Mouse (Mus musculus): ENCODE measurements around the gene Crispld2. TPM values are rescaled to one million over a fixed set of nuclear protein-coding genes. Genes with fewer than 3 reads are reported as not detected.

The Crispld2 gene
- total and polyA plus RNA-seq, 2 experiments from 2014 or later: 2.6 to 15.5 TPM

DNA sequence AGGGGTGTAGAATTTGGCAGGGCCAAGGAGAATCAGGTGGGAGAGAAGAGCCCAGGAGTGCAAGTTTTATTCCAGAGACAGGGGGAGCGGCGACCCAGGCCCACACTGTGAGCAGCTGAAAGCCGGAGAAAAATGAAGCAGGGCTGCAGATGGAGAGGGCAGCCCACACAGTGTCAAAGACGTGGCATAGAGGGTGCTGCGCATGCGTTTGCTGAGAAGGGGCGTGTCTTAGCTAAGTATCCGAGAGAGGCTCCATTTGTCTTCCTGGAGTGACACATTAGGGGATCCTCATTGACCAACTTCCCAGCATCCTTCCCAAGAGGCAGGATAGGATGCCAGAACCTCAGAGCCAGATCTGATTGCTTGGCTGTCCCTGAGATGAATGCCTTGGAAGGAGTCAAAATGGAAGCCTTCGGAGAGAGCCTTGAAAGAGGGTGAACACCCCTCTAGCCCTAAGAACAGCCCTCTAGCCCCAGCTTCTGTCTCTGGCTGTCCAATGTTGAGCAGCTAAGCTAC is 14.5 kb downstream of the Crispld2 start:
- no peak for DNase-seq (ENCODE audit: low spot score)
- H3K27me3 ChIP-seq (ENCODE audit: control insufficient read depth, insufficient read depth, low read length): peaks cover 7% of the 10 kb centered on the region
- no peak overlapping the region for H3K27ac ChIP-seq (ENCODE audit: low read depth)
- H3K9ac ChIP-seq (replicated peaks; ENCODE audit: low read depth, low read length): no peak overlapping the region
- no peak for ATAC-seq (ENCODE audit: insufficient read depth, low read depth)
- no peaks in the 10 kb centered on the region for H3K36me3 ChIP-seq (replicated peaks; ENCODE audit: control insufficient read depth, insufficient read depth, low read length)
- H3K4me1 ChIP-seq (ENCODE audit: control insufficient read depth, insufficient read depth): 0 out of 2 replicates have a peak, but pooled peaks cover 4% of the 10 kb centered on the region
- WGBS: 50% methylated on average over 9 of the region's 9 CpGs
- no peaks in the 10 kb centered on the region for H3K9me3 ChIP-seq (replicated peaks; ENCODE audit: control insufficient read depth, low read length)
- H3K4me3 ChIP-seq (ENCODE audit: low read depth, low read length): no peak overlapping the region
- no peak for TF ChIP-seq EP300 (IDR thresholded peaks at IDR 0.05; ENCODE audit: low read depth)
- no peak for TF ChIP-seq CTCF (IDR thresholded peaks at IDR 0.05; ENCODE audit: low read depth)
- no peak overlapping the region for H3K4me2 ChIP-seq (ENCODE audit: low read depth, low read length)

DNA sequence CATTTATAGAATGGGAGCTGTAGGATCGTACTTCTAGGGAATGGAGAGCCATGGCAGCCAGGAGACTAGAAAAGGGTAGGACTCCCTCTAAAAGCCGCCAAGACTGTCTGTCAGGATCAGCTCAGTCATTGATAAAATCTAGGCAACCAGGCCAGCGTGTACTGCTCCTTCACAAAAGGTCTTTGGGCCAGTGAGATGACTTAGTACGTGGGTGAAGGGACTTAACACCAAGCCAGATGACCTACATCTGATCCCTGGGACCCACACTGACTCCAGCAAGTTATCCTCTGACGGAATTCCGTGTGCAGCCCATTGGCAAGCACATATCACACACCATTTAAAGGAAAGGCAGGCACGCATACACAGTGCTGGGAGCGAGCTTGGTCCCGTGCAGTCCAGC is 14.9 kb downstream of the Crispld2 start:
- Histone ChIP-seq H3K4me3 (ENCODE audit: low read depth, low read length) (no peak overlapping the region), H3K36me3 (replicated peaks; ENCODE audit: control insufficient read depth, insufficient read depth, low read length) (no peaks in the 10 kb centered on the region), H3K9me3 (replicated peaks; ENCODE audit: control insufficient read depth, low read length) (no peaks in the 10 kb centered on the region), H3K27ac (ENCODE audit: low read depth) (no peak overlapping the region), H3K9ac (replicated peaks; ENCODE audit: low read depth, low read length) (no peak overlapping the region), H3K4me1 (ENCODE audit: control insufficient read depth, insufficient read depth) (0 out of 2 replicates have a peak, but pooled peaks cover 4% of the 10 kb centered on the region), H3K27me3 (ENCODE audit: control insufficient read depth, insufficient read depth, low read length) (peaks cover 7% of the 10 kb centered on the region), H3K4me2 (ENCODE audit: low read depth, low read length) (no peak overlapping the region)
- DNase-seq (ENCODE audit: low spot score) (no peak), ATAC-seq (ENCODE audit: insufficient read depth, low read depth) (no peak)
- WGBS: 68% methylated on average over 9 of the region's 9 CpGs
- no peak for TF ChIP-seq EP300 (IDR thresholded peaks at IDR 0.05; ENCODE audit: low read depth)
- no peak for TF ChIP-seq CTCF (IDR thresholded peaks at IDR 0.05; ENCODE audit: low read depth)

DNA sequence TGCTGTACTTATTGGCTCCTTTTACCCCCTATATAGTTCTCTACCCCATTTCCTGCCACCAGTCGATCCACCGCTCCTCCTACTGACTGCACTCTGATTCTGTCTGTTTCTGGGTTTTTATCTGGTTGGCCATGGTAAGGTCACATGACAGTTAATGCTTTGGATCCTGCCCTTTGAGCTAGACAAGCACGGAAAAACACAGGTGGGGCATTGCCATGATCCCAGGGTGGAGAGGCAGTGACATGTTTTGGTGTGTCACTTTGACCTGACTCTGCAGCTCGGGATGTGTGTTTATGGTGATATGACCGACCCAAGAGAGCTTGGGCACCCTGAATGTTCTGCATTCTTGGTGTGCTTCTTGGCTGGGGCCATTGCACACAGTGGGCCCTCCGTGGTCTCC is 17.0 kb downstream of the Crispld2 start:
- TF ChIP-seq CTCF (IDR thresholded peaks at IDR 0.05; ENCODE audit: low read depth): no peak
- TF ChIP-seq EP300 (IDR thresholded peaks at IDR 0.05; ENCODE audit: low read depth): no peak
- peaks cover 7% of the 10 kb centered on the region for H3K27me3 ChIP-seq (ENCODE audit: control insufficient read depth, insufficient read depth, low read length)
- WGBS: 72% methylated on average over 6 of the region's 6 CpGs

DNA sequence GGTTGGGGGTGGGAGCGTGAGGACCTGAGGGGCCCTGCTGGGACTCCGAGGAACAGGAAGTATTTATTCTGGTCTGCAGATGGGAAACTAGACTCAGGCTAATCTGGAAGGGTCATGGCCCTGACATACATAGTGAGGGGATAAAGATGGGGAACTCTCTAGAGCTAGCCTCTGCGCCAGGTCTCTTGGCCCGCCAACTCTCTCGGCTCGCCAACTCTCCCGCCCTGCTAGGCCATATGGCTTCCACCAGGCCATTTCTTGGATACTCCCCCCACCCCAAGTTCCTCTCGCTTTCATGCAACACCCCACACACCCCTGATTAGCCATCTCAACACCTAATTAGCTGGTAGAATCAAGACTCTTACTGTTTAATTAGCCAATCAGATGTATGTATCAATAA is 20.3 kb downstream of the Crispld2 start:
- Histone ChIP-seq H3K27me3 (ENCODE audit: control insufficient read depth, insufficient read depth, low read length) (peaks cover 3% of the 10 kb centered on the region; the same call in 1 of the 2 replicates), H3K9ac (replicated peaks; ENCODE audit: low read depth, low read length) (no peak overlapping the region), H3K36me3 (replicated peaks; ENCODE audit: control insufficient read depth, insufficient read depth, low read length) (no peaks in the 10 kb centered on the region), H3K4me2 (ENCODE audit: low read depth, low read length) (no peak overlapping the region), H3K9me3 (replicated peaks; ENCODE audit: control insufficient read depth, low read length) (no peaks in the 10 kb centered on the region), H3K4me3 (ENCODE audit: low read depth, low read length) (no peak overlapping the region), H3K27ac (ENCODE audit: low read depth) (no peak overlapping the region), H3K4me1 (ENCODE audit: control insufficient read depth, insufficient read depth) (no peaks in the 10 kb centered on the region)
- ATAC-seq (ENCODE audit: insufficient read depth, low read depth): no peak
- DNase-seq (ENCODE audit: low spot score): no peak
- TF ChIP-seq EP300 (IDR thresholded peaks at IDR 0.05; ENCODE audit: low read depth) (no peak), CTCF (IDR thresholded peaks at IDR 0.05; ENCODE audit: low read depth) (no peak)
- WGBS: 71% methylated on average over 8 of the region's 8 CpGs

More for the DNA sequence above, 17.0 kb downstream of the Crispld2 start:
- Histone ChIP-seq H3K36me3 (replicated peaks; ENCODE audit: control insufficient read depth, insufficient read depth, low read length) (no peaks in the 10 kb centered on the region), H3K4me2 (ENCODE audit: low read depth, low read length) (no peak overlapping the region), H3K9me3 (replicated peaks; ENCODE audit: control insufficient read depth, low read length) (no peaks in the 10 kb centered on the region), H3K27ac (ENCODE audit: low read depth) (no peak overlapping the region), H3K9ac (replicated peaks; ENCODE audit: low read depth, low read length) (no peak overlapping the region), H3K4me3 (ENCODE audit: low read depth, low read length) (no peak overlapping the region), H3K4me1 (ENCODE audit: control insufficient read depth, insufficient read depth) (0 out of 2 replicates have a peak, but pooled peaks cover 4% of the 10 kb centered on the region)
- ATAC-seq (ENCODE audit: insufficient read depth, low read depth) (no peak), DNase-seq (ENCODE audit: low spot score) (no peak)

DNA sequence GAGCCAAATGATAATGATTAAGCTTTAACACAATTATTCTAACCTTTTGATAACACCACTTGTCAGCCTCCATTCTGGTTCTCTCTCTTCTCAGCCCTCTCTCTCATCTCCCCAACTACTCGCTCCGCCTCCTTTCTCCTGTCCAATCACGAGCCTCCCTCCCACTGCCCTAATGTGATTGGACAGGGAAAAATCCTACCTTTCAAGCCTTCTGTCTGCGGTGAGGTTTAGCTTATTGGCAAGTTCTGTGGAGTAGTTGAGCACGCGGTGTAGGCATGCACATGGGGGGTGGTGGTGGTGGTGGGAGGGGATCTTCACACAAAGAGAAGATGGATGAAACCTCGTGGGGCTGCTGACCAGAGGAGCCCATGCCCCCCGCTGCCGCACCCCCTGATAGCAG is 20.7 kb downstream of the Crispld2 start:
- no peak for TF ChIP-seq CTCF (IDR thresholded peaks at IDR 0.05; ENCODE audit: low read depth)
- no peak for TF ChIP-seq EP300 (IDR thresholded peaks at IDR 0.05; ENCODE audit: low read depth)
- H3K9me3 ChIP-seq (replicated peaks; ENCODE audit: control insufficient read depth, low read length): no peaks in the 10 kb centered on the region
- H3K4me3 ChIP-seq (ENCODE audit: low read depth, low read length): no peak overlapping the region
- H3K9ac ChIP-seq (replicated peaks; ENCODE audit: low read depth, low read length): no peak overlapping the region
- H3K4me1 ChIP-seq (ENCODE audit: control insufficient read depth, insufficient read depth): no peaks in the 10 kb centered on the region
- no peak overlapping the region for H3K27ac ChIP-seq (ENCODE audit: low read depth)
- no peak for DNase-seq (ENCODE audit: low spot score)
- WGBS: 39% methylated on average over 9 of the region's 9 CpGs
- no peak for ATAC-seq (ENCODE audit: insufficient read depth, low read depth)
- H3K36me3 ChIP-seq (replicated peaks; ENCODE audit: control insufficient read depth, insufficient read depth, low read length): no peaks in the 10 kb centered on the region
- no peak overlapping the region for H3K4me2 ChIP-seq (ENCODE audit: low read depth, low read length)
- H3K27me3 ChIP-seq (ENCODE audit: control insufficient read depth, insufficient read depth, low read length): peaks cover 3% of the 10 kb centered on the region; the same call in 1 of the 2 replicates

Measured in heart, postnatal 0 days (tissue).